Mouse (Mus musculus) myocyte (in vitro differentiated cells): ENCODE measurements around the gene Ticam1.

Experiments
- E2F4 ChIP-seq: IDR thresholded peaks from one replicate; pipeline ENCODE4 v1.6.1; 2011; ENCODE audit warnings: mild to moderate bottlenecking, control low read depth, moderate library complexity; ENCODE audit not compliant: insufficient read depth
- MAX ChIP-seq: IDR thresholded peaks from one replicate; pipeline ENCODE4 v1.6.1; 2011; ENCODE audit warnings: low read depth, mild to moderate bottlenecking, control low read depth
- MYOD1 ChIP-seq, 3 experiments: IDR thresholded peaks; one replicate each; pipeline ENCODE4 v1.6.1; 2011; ENCODE audit warnings: control low read depth in 2 of 3, low read depth in 2 of 3, mild to moderate bottlenecking in 2 of 3, moderate library complexity in 1 of 3; ENCODE audit not compliant: insufficient read length in 2 of 3, control insufficient read depth in 1 of 3
- MYOG ChIP-seq, 3 experiments: IDR thresholded peaks; one replicate each; pipeline ENCODE4 v1.6.1; 2011; ENCODE audit warnings: control low read depth in 2 of 3, low read depth in 2 of 3, mild to moderate bottlenecking in 2 of 3; ENCODE audit not compliant: insufficient read length in 2 of 3, control insufficient read depth in 1 of 3, insufficient read depth in 1 of 3
- POLR2A ChIP-seq: IDR thresholded peaks from one replicate; pipeline ENCODE4 v1.6.1; 2011; ENCODE audit warnings: low read depth, mild to moderate bottlenecking, control low read depth, moderate library complexity; ENCODE audit not compliant: insufficient read length
- POLR2AphosphoS2 ChIP-seq: IDR thresholded peaks from one replicate; pipeline ENCODE4 v1.6.1; 2011; ENCODE audit warnings: low read depth, control low read depth; ENCODE audit not compliant: insufficient read length
- REST ChIP-seq: IDR thresholded peaks from one replicate; pipeline ENCODE4 v1.6.1; 2011; ENCODE audit warnings: mild to moderate bottlenecking, control low read depth, moderate library complexity; ENCODE audit not compliant: insufficient read depth, insufficient read length
- SRF ChIP-seq: IDR thresholded peaks from one replicate; pipeline ENCODE4 v1.6.1; 2011; ENCODE audit warnings: low read depth; ENCODE audit not compliant: control insufficient read depth, insufficient read length
- TCF12 ChIP-seq: IDR thresholded peaks from one replicate; pipeline ENCODE4 v1.6.1; 2011; ENCODE audit warnings: mild to moderate bottlenecking, control low read depth; ENCODE audit not compliant: poor library complexity, insufficient read depth, severe bottlenecking
- TCF3 ChIP-seq: IDR thresholded peaks from one replicate; pipeline ENCODE4 v1.6.1; 2011; ENCODE audit warnings: low read depth, control low read depth; ENCODE audit not compliant: insufficient read length
- USF1 ChIP-seq: IDR thresholded peaks from one replicate; pipeline ENCODE4 v1.6.1; 2011; ENCODE audit warnings: low read depth, mild to moderate bottlenecking, control low read depth, moderate library complexity

GRCm38 (mm10) chr17:56265869-56266268, 10.7 kb downstream of the Ticam1 start:
- TF ChIP-seq POLR2A (no peak), TCF12 (no peak), SRF (no peak), MAX (no peak), E2F4 (no peak), MYOD1 (IDR thresholded peaks at IDR 0.05; ENCODE audit: control insufficient read depth in 1 of 3, insufficient read length in 2 of 3, low read depth in 2 of 3) (no peak), USF1 (no peak), MYOG (IDR thresholded peaks at IDR 0.05; ENCODE audit: control insufficient read depth in 1 of 3, insufficient read depth in 1 of 3, insufficient read length in 2 of 3, low read depth in 2 of 3) (no peak), REST (no peak), POLR2AphosphoS2 (peak; percentile 49), TCF3 (no peak)
